Mouse (Mus musculus) cerebellum, adult 11 months (tissue): ENCODE results near the gene Trpm5.

Experiments
- DNase-seq: peaks from one replicate; pipeline ENCODE4 v3.0.0; 2022

The Trpm5 gene

DNA sequence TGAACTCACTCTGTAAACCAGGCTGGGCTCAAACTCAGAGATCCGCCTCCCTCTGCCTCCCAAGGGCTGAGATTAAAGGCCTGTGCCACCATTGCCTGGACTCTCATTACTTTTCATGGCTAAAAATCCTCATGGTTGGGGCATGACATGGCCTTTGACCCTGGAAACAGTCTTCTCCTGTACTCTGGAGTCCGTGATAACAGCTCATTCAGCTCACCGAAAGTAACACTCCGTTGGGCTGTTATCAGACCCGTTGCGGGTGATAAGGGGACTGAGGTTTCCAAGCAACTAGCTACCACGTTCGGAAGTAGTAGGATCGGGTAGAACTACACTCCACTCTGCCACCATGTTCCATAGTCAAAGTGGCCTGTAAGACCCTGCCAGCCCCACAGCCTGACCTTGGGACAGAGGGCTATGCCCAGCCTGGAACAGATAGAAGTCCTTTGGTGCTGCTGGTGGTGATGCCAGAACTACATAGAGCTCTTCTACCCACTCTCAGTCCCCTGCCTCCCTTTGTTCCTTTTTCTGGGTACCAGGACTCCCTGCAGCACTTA lies 36.7 kb downstream of the Trpm5 start:
- no peak for DNase-seq

DNA sequence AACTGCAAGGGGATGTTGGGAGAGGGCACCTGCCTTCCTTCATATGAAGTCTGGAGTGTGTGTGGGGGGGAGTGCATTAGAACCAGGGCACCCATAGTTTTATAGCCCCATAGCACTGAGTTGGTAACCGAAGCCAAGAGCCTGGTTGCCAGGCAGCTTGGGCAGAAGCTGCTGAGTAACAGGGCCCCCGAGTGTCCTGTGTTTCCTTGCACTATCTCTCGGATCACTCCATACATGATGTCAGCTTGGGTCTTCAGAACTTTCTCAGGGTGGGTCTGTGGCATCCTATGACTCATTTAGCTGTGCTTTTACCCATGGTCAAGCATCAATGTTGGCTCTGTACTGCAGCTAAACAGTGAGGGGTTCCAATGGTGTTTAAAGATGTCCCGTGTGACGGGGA lies 37.4 kb downstream of the Trpm5 start:
- no peak for DNase-seq

DNA sequence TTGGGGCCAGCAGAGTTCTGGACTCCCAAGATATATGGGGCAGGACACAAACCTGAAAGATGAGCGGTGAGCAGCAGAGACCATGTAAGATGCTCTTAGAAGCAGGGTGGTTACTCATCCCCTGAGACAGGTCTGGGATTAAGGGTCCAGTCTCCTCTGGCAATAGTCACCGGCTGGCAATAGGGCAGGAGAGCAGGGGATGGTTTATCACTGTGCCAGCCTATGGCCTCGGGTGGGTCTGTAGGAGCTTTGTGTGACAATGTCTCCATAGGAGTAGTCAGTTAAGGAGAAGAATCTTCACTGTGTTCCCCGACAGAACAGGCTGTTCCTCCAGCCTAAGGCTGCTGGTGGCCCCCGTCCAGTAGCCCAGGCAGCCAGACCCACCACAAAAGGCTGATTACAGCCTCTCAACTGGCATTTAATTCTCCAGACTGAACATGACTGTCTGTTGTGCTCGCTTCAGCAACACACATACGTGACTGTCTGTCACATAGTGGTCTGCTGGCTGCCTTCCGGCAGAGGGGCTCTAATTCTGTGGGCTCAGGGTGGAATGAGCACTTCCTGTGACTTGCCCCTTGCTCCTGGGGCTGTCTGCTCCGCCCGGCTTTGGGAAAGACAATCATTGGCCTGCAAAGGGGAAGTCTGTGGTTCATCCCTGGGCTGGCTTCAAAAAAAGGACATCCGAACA lies 38.8 kb downstream of the Trpm5 start:
- DNase-seq = no peak

DNA sequence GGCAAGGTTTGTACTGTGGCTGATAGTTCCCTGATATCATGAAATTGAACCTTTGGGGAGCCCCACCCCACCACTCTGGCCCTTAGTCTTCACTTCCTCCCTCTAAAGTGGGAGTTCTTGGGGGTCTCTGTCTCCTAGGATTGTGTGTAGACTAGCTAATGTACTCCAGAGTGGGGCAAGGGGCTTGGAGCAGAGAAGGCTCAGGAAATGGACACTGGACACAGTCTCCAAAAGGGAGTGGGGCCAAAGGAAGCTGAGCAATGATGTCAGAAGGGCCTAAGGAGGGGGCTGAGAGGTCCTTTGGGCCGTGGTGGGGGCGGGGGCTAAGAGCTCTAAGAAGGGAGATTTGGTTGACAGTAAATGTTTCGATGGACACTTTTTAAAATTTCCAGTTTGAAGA lies 39.4 kb downstream of the Trpm5 start:
- no peak for DNase-seq

DNA sequence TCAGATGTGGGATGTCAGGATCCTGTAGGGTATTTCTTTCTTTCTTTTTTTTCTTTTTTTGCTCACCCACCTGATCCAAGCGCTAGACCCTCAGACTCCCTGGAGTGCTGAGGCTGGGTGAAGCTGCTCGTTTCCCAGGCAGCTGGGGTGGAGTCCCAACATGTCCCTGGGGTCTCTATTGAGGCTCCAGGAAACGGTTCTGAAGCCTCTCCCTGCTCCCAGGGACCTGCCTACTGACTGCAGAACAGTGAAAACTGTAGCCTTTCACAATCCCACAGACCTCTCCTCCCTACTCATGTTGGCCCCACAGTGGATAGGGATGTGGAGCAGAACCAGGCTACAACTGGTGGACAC lies 39.9 kb downstream of the Trpm5 start:
- no peak for DNase-seq

DNA sequence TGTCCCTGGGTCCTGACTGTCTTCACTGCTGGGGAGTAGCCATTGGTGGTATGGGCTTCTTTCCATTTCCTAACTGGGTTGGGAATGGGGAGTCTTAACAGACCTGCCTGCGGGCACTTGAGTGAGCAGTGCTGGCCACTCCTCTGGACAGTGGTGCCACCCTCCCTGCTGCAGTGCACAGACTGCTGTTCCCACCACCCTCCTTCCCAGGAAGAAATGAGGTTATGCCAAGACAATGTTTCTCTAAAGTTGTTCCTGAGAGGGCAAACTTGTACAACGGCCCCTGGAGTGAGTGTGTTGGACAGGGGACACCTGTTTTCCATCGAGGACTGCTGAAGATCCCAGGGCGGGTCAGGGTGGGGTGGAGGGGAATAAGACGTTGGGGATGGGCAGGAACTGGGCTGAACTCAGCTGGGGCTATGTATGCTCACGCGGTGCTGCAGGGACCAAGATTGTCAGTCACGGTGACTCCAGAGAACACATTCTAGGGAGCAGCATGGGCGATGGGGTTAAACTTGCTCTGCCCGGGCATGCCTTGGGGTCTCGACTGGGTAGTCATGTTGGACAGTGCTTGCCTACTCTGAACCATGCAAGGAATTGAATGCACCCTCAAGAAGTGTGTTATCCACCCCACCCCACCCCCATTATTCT lies 40.4 kb downstream of the Trpm5 start:
- DNase-seq = no peak

DNA sequence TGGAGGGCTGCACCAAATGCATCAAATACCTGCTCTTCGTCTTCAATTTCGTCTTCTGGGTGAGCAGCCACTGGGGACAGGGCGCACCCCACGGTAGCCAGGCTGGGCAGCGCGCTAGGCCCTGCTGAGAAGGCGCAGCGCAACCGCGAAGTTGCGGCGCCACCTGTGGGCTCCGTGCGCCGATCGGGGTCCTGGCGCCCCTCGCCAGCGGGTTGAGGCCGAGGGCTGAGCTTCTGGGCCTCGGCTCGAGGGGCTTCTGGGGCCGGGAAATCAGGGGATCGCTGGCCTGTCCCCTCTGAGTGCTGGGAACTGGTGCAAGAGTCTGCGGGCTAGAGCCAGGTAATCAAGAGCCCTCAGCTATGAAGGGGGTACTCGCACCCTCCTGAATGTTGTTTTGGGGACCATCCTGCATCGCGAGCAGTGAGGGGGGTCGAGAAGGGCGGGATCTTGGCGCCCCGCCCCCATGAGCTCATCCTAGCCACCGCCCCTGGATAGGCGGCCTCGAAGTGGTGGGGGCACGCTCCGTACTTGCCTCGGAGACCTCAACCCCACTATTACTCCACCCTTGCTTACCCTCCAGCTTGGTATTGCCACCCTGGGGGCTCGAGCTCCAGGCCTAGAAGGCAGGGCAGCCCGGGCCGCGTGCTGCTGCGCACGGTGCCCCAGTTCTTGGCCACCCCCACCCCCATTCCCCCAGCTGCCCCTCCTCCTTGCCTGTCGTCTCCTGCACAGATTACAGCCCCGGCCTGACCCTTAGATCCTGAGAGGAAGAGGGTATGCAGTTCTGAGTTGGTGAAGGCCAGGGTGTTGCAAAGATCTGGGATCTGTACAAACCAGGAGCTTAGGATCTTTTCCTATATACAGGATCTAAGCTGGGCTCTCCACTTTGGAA lies 41.2 kb downstream of the Trpm5 start:
- DNase-seq = no peak

DNA sequence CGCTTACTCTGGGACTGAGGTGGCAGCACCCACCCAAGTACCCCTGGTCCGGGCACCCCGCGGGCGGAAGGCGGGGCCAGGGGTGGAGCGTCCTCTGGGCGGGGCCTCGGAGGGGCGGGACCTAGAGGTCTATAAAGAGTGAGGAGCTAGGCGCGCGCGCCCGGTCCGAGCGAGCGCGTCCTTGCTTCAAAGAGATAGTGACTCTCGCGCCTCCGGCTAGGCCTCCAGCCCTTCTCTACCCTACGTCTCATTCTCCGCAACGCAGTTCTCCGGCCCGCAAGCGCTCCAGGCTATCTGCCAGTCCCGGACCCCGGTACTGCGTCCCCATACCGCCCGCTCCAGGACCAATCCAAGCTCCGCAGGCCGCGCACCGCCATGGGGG lies 41.8 kb downstream of the Trpm5 start, which contains the start of gene Cd81:
Gene Cd81 (plus strand): TSS at position 114 of the 382 bp plus-strand sequence.
- DNase-seq = peak; percentile 76

DNA sequence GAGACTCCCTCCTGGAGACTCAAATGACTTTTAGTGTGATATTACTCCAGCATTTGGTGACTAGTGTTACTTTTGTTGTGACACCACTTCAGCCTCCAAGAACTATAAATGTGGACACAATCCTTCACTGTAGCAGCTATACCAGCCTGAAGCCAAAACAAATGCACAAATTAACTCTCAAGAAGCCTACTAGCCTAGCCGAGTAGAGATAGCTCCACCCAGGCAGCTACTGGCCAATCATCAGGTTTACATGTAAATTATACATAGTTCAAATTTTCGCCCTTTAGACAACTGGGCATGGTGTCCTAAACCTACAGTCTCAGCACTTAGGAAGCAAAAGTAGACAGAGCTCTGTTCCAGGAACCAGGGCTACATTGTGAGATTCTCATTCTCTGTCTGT lies 43.1 kb downstream of the Trpm5 start:
- no peak for DNase-seq

DNA sequence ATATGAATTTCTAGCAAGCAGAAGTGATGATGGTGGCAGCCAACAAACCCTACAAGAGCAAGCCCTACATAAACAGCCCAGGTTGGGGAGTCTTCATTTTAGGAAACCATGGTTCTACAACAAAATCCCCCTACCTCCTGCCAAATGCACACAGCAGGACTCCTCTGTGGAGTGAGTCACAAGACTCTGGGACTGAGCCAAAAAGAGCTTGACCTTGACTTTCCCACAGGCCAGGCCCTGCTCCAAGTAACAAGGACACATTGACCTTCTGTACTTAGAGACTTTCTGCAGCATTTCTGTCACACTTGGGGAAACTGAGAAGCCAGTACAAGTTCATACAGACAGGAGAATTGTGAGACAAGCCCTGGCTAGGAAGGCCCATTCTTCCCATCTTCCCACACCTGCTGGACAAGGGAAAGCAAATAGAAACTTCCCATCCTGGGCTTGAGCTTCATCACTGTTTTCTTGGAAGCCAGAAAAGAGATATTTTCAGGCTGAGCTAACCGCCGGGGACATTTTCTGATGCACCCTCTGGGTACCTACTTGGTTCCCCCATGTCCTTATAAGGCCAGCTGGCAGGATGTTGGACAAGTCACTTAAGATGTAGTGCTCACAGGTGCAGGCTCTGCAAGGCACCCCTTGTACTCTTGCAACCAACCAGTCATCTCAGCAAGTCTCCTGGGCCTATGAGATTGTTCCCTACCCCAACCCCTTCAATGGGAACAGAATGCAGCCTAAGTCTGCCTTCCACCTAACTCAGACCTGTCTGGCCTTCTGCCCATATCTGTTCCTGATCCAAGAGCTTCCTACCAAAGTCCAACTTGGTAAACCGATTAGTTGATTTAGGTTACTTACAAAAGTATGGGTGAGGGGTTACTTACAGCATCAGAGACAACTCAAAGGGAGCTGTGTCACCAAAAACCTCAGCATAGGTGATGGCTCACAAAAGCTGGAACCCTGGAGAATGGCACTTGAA lies 44.3 kb downstream of the Trpm5 start:
- peak; percentile 6 for DNase-seq

DNA sequence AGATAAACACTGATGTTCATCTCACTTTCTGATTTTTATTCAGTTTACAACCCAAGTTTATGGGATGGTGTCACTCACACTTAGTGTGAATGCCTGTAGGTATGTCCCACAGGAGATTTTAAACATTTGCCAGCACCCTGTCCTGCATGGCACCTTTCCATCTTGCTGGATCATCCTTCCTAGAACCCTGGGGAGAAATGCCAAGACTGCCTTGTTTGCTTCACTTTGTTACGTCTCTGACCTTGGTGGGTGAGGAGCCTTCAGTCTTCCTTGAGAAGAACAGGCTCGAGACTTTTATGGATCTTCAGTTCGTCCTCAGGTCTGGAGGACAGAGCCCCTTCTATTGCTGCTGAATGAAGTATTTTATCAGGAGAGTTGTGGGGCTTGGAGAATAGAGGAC lies 45.1 kb downstream of the Trpm5 start:
- no peak for DNase-seq

DNA sequence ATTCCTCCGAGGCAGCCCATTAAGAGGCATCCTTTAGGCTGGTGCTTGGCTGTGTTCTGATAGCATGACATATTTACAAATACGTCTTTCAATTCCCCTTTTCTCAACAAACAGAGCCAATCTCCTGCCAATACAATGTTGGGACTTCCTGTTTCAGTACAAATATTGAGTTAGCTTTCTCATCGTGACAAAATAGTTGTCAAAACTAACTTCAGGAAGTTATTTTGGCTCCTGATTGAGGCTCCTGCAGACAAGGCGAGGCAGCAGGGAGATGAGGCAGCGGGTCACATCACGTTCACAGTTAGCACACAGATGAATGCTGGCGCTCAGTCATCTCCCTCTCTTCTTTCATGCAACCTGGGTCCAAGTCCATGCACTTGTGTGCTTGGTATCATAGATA lies 48.1 kb downstream of the Trpm5 start:
- DNase-seq = no peak

DNA sequence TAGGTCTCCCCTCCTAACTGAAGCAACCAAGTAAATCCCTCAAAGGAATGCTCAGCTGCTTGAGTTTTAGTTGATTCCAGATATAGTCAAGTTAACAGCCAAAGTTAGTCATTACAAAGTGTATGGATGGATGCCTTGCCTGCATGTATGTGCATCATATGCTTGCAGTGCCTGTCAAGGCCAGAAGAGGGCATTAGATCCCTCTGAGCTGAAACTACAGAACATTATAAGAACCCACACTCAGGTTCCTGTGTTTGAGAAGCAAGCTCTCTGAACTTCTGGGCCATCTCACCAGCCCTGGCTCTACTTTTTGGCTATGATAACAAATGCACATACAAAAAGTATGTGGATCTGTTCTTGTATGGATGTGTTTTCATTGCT lies 49.6 kb downstream of the Trpm5 start:
- no peak for DNase-seq

DNA sequence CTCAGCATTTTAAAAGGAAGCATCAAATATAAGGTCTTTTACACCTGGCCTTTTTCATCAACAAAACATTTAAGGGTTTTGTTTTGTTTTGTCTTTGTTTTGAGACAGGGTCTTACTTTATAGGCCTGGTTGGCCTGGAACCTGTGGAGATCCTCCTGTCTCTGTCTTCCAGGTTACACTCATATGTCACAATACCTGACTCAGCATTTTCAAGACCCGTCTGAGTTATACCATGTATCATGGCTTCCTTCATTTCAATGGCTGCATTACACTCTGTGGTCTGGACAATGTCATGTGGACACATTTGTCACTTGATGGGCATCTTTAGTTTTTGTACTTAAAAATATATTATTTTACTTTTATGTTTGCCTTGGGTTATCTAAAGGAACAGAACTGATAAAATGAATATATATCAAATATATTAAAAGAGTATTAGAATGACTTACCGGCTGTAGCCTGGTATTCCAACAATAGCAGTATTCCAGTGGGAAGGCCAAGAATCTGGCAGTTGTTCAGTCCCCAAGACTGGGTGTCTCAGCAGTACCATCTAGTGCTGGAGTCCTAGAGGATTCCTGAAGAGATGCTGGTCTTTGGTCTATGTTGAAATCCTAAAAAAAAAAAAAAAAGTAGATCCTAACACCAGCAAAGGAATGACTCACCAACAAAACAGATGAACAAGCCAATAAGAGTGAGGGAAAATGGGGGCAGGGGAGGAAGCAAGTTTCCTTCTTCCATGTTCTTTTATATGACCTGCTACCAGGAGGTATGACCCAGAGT lies 50.2 kb downstream of the Trpm5 start:
- no peak for DNase-seq

DNA sequence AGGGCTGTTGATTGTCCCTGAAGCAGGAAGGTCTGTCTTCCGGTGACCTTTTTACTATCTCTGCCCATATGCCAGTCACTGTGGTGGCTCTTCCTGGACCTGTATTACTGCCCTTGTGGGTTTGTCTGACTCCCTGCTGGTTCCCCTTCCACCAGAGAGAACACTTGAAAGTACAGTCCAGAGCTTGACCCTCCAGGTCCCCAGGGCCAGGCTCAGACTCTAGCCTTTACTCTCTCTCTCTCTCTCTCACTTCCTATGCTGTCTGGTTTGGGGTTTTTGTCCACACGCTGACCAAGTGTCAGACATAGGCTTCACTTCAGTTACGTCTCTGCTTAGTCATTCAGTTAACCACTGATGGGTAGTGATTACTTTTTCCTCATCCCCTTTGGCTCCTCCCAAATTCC lies 51.5 kb downstream of the Trpm5 start:
- no peak for DNase-seq

DNA sequence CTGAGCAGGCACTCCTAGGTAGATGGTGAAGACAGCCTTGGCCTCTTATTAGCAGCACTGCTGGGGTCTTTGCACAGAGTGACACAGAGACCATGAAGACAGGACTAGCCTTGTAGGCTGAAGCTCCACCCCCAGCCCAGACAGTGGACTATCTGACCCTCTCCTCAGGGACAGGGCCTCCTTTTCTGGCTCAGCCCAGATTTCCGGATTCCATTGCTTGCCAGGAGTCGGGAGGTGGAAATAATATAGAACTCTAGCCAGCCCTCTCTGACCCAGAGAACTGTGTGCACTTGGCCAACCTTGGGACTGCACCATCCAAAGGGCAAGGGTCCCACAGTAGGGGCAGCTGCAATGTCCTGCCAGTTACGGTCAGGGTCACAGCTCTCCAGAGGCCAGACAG lies 52.4 kb downstream of the Trpm5 start:
- DNase-seq = no peak

DNA sequence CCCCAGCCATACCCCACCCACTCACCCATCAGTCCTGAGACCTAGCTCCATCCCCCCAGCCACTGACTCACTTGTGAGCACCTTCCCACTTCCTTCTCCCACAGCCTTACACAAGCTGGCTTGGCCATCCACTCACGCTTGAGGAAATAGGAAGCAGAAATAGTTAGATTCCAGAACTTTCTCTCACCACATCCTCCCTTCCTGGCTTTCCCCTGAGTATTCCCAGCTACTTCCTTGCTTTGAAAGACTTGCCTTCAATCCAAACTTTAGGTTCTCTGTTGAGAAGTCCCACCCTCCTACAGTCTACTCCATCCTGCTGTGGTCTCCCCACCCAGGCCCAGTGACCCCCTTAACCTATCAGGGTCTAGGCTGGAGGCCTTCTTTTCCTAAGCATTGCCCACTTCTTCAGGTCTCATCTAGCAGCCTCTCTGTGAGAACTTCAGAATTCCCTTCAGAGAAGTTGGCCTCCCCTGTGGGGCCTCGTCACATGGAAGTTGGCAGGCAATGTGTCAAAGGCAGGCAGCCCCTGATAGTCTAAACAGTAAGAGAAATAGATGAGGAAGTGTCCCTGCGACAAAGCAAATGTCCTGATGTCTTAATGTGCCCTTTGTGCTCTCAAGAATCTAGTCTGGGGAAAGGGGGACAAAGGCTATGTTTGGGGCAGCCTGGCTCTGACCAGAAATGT lies 53.2 kb downstream of the Trpm5 start:
- no peak for DNase-seq

DNA sequence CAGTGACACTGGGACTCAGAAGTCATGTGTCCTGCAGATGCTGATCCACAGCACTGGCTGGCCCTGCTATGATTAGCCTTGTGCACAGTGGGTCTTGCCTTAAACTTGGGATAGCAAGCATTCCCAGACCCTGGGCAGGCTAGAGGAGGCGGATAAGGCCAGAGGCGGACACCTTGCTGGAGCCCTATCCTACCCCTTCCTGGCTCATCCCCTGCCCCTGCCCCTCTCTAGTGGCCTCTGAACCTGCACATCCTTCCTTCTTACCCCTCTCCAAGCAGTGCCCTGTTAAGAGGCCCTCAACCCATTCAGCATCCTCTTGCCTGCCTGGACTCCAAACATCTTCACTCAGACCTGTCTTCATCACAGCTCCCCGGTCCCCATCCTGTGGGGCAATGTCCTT lies 53.9 kb downstream of the Trpm5 start:
- no peak for DNase-seq

DNA sequence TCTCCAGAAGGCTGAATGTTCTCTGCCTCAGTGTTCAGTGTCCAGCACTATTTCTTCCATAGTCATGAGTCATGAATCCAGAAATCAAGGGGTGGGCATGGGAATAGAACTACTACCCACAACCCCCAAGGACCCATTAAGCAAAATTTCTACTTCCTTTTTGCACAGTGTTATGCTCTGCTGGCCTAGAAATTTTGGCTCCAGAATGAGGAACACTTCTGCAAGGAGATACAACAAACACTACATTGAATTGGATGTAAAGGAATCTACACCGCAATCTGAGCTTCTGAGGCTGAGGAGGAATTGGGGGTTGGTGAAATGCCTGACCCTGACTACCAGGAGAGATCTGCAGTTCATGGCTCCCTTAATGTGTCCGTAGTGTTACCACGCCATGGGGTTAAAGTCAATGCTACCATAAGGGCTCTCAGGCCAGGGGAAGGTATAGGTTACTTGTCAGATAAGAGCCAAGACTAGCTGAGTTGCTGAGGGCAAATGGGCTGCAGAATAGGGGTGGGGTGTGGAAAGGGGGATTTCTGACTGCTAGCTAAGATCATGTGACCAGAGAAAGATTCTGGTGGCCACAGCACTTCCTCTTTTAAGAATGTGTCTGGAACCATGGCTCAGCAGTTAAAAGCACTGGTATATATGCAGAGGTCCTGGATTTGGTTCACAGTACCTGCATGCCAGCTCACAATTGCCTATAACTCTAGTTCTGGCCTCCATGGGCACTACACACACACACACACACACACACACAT lies 56.1 kb downstream of the Trpm5 start:
- DNase-seq = no peak

DNA sequence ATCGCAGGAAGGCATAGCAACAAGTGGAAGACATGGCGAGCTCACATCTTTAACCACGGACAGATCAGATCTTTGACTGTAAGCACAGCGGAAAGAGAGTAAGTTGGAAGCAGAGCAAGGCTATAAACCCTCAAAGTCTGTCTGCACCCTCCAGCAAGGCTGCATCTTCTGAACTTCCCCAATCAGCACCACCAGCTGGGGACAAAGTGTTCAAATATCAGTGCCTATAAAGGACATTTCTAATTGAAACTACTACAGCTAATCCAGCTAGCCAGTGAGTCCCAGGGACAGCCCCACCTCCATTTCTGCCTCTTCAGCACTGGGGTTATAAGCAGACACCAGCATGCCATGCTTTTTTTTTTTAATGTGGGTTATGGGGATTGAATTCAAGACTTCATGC lies 57.1 kb downstream of the Trpm5 start:
- no peak for DNase-seq
